Mouse (Mus musculus): ENCODE data around the gene Prox1.

DNA sequence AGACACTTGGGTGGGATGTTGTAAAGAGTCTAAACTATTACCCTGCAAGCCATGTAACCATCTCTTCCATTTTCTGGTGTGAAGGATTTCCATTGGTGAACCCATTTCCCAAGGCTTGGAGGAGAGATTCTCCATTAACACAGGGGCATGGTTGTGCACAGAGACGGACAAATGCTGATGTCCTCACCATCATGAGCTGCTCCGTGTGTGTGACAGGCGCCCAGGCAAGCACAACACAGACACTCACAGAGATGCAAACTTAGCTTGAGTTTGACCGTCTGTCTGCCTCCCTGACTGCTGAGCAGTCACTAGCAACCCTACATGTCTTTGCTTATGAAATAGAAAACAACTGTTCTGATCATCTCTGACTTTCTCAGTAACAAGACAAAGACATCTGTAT lies 30.5 kb upstream of the Prox1 start:
- TF ChIP-seq CTCF (IDR thresholded peaks at IDR 0.05; ENCODE audit: low read depth, low read length) (no peak), POLR2A (IDR thresholded peaks at IDR 0.05; ENCODE audit: borderline replicate concordance, low read depth, low read length) (no peak)

Data from bone marrow macrophage, adult 2 months (primary cell).